Mouse (Mus musculus) liver, postnatal 0 days (tissue): Measurements from ENCODE around the gene Asb10. TPM values are rescaled to one million over a fixed set of nuclear protein-coding genes. Genes with fewer than 3 reads are reported as not detected.

Source experiments
- ATAC-seq: fragments of 200-750 bp; cut with Nextera tagmentation; 2 replicates; pipeline ENCODE4 v1.8.0; 2017; ENCODE audit warnings: mild to moderate bottlenecking, moderate library complexity
- DNase-seq: peaks from one replicate; pipeline ENCODE4 v3.0.0-alpha.2; 2016
- H3K27ac ChIP-seq: fragments of 300-500 bp; sonication (generic); 2 replicates; pipeline ENCODE4 v1.5.1; 2014; ENCODE audit warnings: antibody characterized with exemption, moderate library complexity, mild to moderate bottlenecking, low read depth
- H3K27me3 ChIP-seq: fragments of 300-500 bp; sonication (generic); 2 replicates; pipeline ENCODE4 v1.6.1; 2014; ENCODE audit warnings: low read length, control low read depth, mixed read lengths; ENCODE audit not compliant: insufficient read depth
- H3K36me3 ChIP-seq: fragments of 300-500 bp; sonication (generic); replicated peaks from 2 replicates; pipeline ENCODE4 v1.6.1; 2014; ENCODE audit warnings: mild to moderate bottlenecking, control low read depth, low read length, moderate library complexity, mixed read lengths; ENCODE audit not compliant: insufficient read depth
- H3K4me1 ChIP-seq: fragments of 300-500 bp; sonication (generic); 2 replicates; pipeline ENCODE4 v1.6.1; 2014; ENCODE audit warnings: antibody characterized with exemption, mild to moderate bottlenecking, control low read depth; ENCODE audit not compliant: insufficient read depth
- H3K4me2 ChIP-seq: fragments of 300-500 bp; sonication (generic); 2 replicates; pipeline ENCODE4 v1.6.1; 2014; ENCODE audit warnings: low read depth, mild to moderate bottlenecking, low read length, moderate library complexity, mixed read lengths
- H3K4me3 ChIP-seq: fragments of 300-500 bp; sonication (generic); 2 replicates; pipeline ENCODE4 v1.5.1; 2014; ENCODE audit warnings: low read depth, low read length
- H3K9ac ChIP-seq: fragments of 300-500 bp; sonication (generic); replicated peaks from 2 replicates; pipeline ENCODE4 v1.6.1; 2014; ENCODE audit warnings: mild to moderate bottlenecking, moderate library complexity
- H3K9me3 ChIP-seq: fragments of 300-500 bp; sonication (generic); 2 replicates; pipeline ENCODE4 v1.6.1; 2016; ENCODE audit warnings: mild to moderate bottlenecking, control low read depth, low read length, mixed read lengths
- CTCF ChIP-seq: sonication (generic); IDR thresholded peaks from 2 replicates; pipeline ENCODE4 v1.5.1; 2016; ENCODE audit warnings: antibody characterized with exemption, low read depth
- EP300 ChIP-seq: IDR thresholded peaks from 2 replicates; pipeline ENCODE4 v1.6.1; 2016; ENCODE audit warnings: antibody characterized with exemption, low read depth, mild to moderate bottlenecking
- WGBS: fragments of 180-500 bp; shearing (Covaris S2); extraction: QIAGEN DNeasy Blood & Tissue Kit; methylation state at CpG from one replicate; pipeline ENCODE4 v1.1.7; 2014; ENCODE audit not compliant: insufficient replicate concordance; 5-methylcytosine and 5-hydroxymethylcytosine counted together
- polyA plus RNA-seq: library from polyadenylated mRNA; unstranded; fragments of >200 nt; fragmentation: Nextera tagmentation; extraction: Ambion mirVana; gene quantifications from 2 replicates; pipeline ENCODE4 v1.2.1, GENCODE M21; 2015

Gene Asb10
- polyA plus RNA-seq, 1 experiment from 2014 or later, result 0.06 TPM

- H3K27me3 ChIP-seq, result peaks cover 90% of the 10 kb centered on the region
These were observed 13.9 kb downstream of the Asb10 start, which contains the start of gene Gbx1 for GRCm38 (mm10) chr5:24526889-24527230. Gene Gbx1 (minus strand): TSS chr5:24527202.

GRCm38 (mm10) chr5:24526190-24526888 is 14.4 kb downstream of the Asb10 start:
- Histone ChIP-seq H3K27me3 (peaks cover 92% of the 10 kb centered on the region), H3K36me3 (no peaks in the 10 kb centered on the region), H3K27ac (no peak overlapping the region), H3K4me1 (peaks cover 10% of the 10 kb centered on the region), H3K4me3 (peak overlapping the region; percentile 25), H3K9ac (no peak overlapping the region), H3K9me3 (no peaks in the 10 kb centered on the region), H3K4me2 (peak overlapping the region; percentile 62)
- WGBS, result under 1% methylated on average over 48 of the region's 109 CpGs
- DNase-seq (no peak), ATAC-seq (0 out of 2 replicates have a peak, but pooled peaks have one; percentile 17)
- no peak for TF ChIP-seq EP300
- no peak for TF ChIP-seq CTCF

More at GRCm38 (mm10) chr5:24526889-24527230, 13.9 kb downstream of the Asb10 start, which contains the start of gene Gbx1:
- no peak within 1 kb of the TSS for H3K27ac ChIP-seq
- no peak for TF ChIP-seq CTCF
- TF ChIP-seq EP300, result no peak
- 2% methylated on average over 27 of the region's 49 CpGs for WGBS
- H3K9me3 ChIP-seq, result no peaks in the 10 kb centered on the region
- peaks cover 10% of the 10 kb centered on the region for H3K4me1 ChIP-seq
- H3K36me3 ChIP-seq, result no peaks in the 10 kb centered on the region
- peak within 1 kb of the TSS; percentile 62 for H3K4me2 ChIP-seq
- ATAC-seq, result no peak
- no peak within 1 kb of the TSS for H3K9ac ChIP-seq
- peak; percentile 32 for DNase-seq
- peak within 1 kb of the TSS; percentile 25 for H3K4me3 ChIP-seq

- peak overlapping the region; percentile 62; the same call in 1 of the 2 replicates for H3K4me2 ChIP-seq
These were observed 15.2 kb downstream of the Asb10 start for GRCm38 (mm10) chr5:24525360-24526189.

GRCm38 (mm10) chr5:24524522-24524921 is 16.3 kb downstream of the Asb10 start:
- Histone ChIP-seq H3K9me3 (no peaks in the 10 kb centered on the region), H3K36me3 (no peaks in the 10 kb centered on the region), H3K4me2 (no peak overlapping the region), H3K4me1 (peaks cover 10% of the 10 kb centered on the region), H3K27ac (no peak overlapping the region), H3K9ac (no peak overlapping the region), H3K27me3 (peaks cover 83% of the 10 kb centered on the region), H3K4me3 (no peak overlapping the region)
- TF ChIP-seq CTCF (no peak), EP300 (no peak)
- no peak for DNase-seq
- WGBS, result 15% methylated on average over 4 of the region's 4 CpGs
- ATAC-seq, result no peak

More at GRCm38 (mm10) chr5:24525360-24526189, 15.2 kb downstream of the Asb10 start:
- no peaks in the 10 kb centered on the region for H3K36me3 ChIP-seq
- WGBS, result 7% methylated on average over 34 of the region's 34 CpGs
- peaks cover 10% of the 10 kb centered on the region for H3K4me1 ChIP-seq
- peak overlapping the region; percentile 25 for H3K4me3 ChIP-seq
- H3K27me3 ChIP-seq, result peaks cover 87% of the 10 kb centered on the region
- no peak for DNase-seq
- H3K9ac ChIP-seq, result no peak overlapping the region
- H3K27ac ChIP-seq, result no peak overlapping the region
- ATAC-seq, result no peak
- H3K9me3 ChIP-seq, result no peaks in the 10 kb centered on the region
- TF ChIP-seq CTCF (no peak), EP300 (no peak)

GRCm38 (mm10) chr5:24523806-24524205 is 17.0 kb downstream of the Asb10 start:
- Histone ChIP-seq H3K36me3 (no peaks in the 10 kb centered on the region), H3K9me3 (no peaks in the 10 kb centered on the region), H3K27ac (no peak overlapping the region), H3K9ac (no peak overlapping the region), H3K4me3 (no peak overlapping the region), H3K27me3 (peaks cover 78% of the 10 kb centered on the region), H3K4me2 (no peak overlapping the region), H3K4me1 (peaks cover 10% of the 10 kb centered on the region)
- no peak for TF ChIP-seq CTCF
- TF ChIP-seq EP300, result no peak
- DNase-seq (no peak), ATAC-seq (no peak)
- WGBS, result 40% methylated on average over 8 of the region's 8 CpGs

- no peak overlapping the region for H3K27ac ChIP-seq
- no peaks in the 10 kb centered on the region for H3K9me3 ChIP-seq
- H3K27me3 ChIP-seq, result peaks cover 62% of the 10 kb centered on the region
- no peaks in the 10 kb centered on the region for H3K36me3 ChIP-seq
- H3K9ac ChIP-seq, result no peak overlapping the region
- no peak overlapping the region for H3K4me3 ChIP-seq
- H3K4me2 ChIP-seq, result no peak overlapping the region
- ATAC-seq (no peak), DNase-seq (no peak)
- peaks cover 4% of the 10 kb centered on the region for H3K4me1 ChIP-seq
- no peak for TF ChIP-seq CTCF
- WGBS, result 52% methylated on average over 8 of the region's 8 CpGs
These were observed 19.4 kb downstream of the Asb10 start for GRCm38 (mm10) chr5:24521366-24521765.
